Mouse (Mus musculus): ENCODE results near the gene Cidec.

- TF ChIP-seq CTCF (IDR thresholded peaks at IDR 0.05; ENCODE audit: insufficient read depth, low read length), result no peak
- TF ChIP-seq POLR2A (IDR thresholded peaks at IDR 0.05; ENCODE audit: borderline replicate concordance, extremely low read depth, low read depth, low read length), result peak; percentile 43; the same call in 1 of the 2 replicates
Measured at GRCm38 (mm10) chr6:113483100-113483615, 47.6 kb upstream of the Cidec start, which contains the start of gene Creld1.

Measured in lung, adult 2 months (tissue).